Mouse (Mus musculus): Measurements from ENCODE around the gene Bzw1.

DNA sequence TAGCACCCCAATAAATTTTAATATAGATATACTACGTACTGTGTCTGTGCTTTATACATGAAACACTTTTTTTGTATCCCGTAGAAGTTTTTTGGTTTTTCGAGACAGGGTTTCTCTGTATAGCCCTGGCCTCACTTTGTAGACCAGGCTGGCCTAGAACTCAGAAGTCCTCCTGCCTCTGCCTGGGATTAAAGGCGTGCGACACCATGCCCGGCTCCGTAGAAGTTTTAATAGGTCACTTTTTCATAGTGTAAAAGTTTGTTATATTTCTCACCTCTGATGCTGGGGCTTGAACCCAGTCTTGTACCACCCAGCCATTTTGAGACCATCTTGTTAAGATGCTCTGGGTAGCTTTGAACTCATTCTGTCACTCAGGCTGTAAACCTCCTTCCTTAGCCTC lies 14.6 kb downstream of the Bzw1 start:
- TF ChIP-seq CTCF (IDR thresholded peaks at IDR 0.05; ENCODE audit: low read depth) (no peak), EP300 (IDR thresholded peaks at IDR 0.05; ENCODE audit: low read depth) (no peak)
